Mouse (Mus musculus) gastrocnemius, postnatal 36 days (tissue): ENCODE measurements around the gene Smad3. TPM values are rescaled to one million over a fixed set of nuclear protein-coding genes. Genes with fewer than 3 reads are reported as not detected.

ENCODE experiments used
- DNase-seq, 2 experiments: peaks; one replicate each; pipeline ENCODE4 v3.0.0; 2022
- intact Hi-C: fragments of 180-260 bp; cut with DNase I; formaldehyde crosslinking; loops from one replicate; pipeline ENCODE4 v1.15.1; 2025
- total RNA-seq, 2 experiments: library from RNA; stranded (reverse); gene quantifications; 2 replicates each; pipeline ENCODE4 v1.2.3; 2021

The Smad3 gene
- total RNA-seq, 2 experiments from 2014 or later: 46.3 to 56.9 TPM

DNA sequence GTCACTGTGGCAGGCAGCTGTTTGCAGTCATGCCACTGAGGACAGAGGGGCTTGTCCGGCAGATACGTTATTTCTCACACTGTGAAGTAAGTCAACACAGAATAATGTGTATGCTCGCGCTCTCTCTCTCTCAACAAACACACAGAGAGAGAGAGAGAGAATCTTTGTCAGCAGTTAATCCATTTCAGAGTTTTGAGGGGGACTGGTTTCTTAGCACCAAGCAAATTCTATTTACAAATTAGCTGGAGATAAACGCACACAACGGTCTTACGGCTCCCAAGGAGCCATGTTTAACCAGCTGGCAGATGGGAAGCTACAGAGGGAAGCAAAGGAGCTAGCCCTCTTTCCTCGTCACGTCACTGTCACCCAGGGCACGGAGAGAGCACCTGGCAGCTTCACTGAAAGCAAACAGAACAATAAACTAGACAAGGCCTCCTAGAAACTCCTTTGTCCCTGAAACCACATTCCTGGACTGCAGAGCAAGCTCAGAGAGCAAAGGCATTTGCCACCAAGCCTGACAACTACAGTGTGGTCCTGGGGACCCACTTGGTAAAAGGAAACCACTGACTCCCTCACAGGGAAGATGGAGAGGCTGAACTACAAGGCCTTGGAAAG lies 7.3 kb downstream of the Smad3 start:
- no peak for DNase-seq
- intact Hi-C loops: no loop called here

DNA sequence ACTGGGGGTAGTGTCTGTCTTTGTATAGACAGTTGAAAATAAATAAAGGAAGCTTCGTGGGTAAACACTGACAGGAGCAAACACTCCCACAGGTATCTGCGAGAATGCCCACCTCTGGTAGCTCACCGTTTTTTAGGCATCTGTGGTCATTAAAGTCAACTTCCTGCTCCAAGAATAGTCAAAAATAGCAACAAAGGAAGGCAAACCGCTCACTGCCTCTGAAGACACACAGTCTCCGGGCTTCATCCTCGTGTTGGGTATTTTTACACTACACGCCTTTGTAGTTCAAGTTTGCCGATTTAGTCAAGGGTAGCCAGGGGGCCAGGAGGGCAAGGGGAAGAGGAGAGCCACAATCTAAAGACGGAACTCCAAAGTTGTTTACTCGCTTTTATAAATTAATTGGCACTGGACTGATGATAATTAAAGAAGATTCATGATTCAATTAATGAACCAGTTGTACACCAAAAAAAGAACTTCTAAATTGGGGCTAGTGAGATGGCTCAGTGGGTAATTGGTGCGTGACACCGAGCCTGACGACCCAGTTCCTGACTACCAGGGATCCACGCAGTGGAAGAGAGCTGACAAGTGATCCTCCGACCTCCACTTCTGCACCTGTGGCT lies 8.4 kb downstream of the Smad3 start:
- DNase-seq: no peak
- intact Hi-C loops: no loop called here

DNA sequence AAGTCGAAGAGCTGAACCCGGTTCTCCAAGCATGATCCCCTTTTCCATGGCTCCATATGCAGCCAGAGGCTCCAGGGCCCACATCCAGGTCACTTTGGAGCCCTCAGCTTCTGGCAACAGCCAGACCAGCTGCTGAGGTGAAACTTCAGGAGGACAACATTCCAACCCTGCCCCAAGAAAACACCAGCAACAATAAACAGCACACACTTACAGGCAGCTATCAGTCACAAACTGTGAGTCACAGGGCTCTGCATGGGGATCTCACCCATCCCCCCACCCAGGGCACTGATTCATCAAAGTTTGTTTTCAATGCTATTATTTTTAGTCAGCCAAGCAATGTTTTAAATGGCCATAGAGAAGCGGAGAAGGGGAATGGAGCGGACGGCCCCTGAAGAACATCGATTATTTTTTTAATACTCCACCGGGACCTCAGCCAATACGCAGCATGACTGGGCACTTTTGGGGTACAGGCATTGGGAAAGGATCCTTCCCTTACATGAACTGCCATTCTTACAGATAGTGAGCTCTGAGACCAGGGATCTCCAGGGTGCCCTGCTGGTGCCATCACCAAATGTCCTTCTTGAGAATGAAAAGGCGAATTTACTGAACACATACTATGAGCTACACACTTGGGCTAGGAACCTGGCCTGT lies 10.0 kb downstream of the Smad3 start:
- intact Hi-C loops: no loop called here
- DNase-seq: no peak

DNA sequence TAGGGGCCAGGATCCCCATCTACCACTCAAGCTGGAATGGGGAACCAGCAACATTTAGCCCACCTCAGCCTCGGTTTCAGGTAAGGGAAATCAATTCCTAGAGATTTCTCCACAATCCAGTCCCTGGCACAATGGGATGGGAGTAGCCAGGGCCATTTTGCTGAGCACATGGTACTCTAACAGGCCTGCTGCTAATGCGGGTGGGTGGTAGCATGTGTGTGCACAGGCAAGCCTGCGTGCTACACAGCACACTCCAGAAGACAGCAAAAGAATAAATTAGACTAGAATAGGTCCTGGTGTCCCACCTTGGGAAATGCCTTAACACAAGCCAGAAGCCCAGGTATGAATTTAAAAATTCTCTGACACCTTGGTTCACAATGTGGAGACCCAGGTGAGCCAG lies 10.8 kb downstream of the Smad3 start:
- intact Hi-C loops: no loop called here
- no peak for DNase-seq

DNA sequence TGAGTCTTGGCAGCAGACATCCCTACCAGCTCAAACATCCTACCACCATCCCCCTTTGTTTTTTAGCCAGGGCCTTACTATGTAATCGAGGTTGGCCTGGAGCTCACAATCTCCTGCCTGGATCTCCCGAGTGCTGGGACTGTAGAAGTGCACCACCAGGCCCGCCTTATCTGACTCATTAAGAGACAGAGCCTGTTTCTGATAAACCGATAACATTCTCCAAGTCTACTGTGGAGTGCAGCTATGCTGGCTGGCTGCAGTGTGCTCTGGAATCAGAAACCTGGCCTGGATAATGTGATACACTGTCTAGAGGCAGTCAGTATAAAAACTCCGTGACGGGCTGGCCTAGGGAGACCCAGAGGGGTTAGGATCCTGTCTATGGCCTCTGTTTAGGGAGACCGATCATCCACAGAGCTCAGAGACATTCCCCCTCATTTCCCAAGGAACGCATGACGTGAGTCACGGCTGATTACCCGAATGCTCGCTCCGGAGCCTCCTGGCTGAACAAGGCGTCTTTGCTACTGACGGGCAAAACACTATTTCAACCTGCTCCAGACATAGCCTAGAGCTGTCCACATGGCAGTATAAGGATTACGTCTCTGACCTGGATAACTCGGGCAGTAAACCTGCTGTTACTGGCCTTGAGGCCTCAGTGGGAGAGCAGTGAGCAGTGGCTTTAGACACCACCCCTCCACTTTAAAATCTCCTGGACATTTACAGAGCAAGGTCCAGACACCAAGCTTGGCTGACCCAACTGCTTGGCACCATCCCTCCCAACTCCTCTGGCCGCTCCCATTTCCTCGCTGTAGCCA lies 11.8 kb downstream of the Smad3 start:
- DNase-seq: no peak
- intact Hi-C loops: no loop called here

DNA sequence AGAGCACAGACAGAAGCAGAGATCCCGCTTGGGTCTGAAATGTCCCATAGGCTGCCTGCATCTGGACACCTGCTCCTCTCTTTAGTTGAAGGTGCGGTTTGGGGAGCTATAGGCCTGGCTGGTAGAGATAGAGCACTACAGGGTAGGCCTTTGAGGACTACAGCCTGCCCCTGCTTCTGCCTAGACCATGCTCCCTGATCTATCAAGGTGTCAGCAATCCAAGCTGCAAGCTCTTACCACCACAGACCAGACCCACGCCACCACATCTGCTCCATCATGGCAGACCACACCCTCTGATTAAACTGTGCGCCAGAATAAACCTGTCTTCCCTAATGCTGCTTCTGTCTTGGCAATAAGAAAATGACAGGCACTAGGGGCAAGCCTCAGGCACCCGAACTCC lies 13.2 kb downstream of the Smad3 start:
- intact Hi-C loops: no loop called here

DNA sequence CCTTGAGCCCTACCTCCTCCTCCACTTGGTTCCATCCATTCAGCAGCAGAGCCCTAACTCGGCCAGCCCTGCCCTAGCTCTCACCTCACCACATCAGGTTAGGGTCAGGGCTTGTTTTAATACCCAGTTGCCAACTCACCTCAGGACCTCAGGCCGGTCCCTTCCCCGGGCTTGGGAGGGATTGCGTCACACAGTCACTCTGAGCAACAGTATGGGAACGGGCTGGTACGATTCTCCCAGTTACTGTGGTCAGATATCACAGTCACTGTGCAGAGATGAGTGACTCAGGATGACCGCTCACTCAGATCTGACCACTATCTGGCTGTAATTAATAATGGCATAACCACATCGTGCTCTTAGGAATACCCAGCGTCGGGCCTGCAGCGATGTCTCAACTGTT lies 14.0 kb downstream of the Smad3 start:
- intact Hi-C loops: no loop called here
- no peak for DNase-seq

More for the DNA sequence above, 13.2 kb downstream of the Smad3 start:
- DNase-seq: no peak

DNA sequence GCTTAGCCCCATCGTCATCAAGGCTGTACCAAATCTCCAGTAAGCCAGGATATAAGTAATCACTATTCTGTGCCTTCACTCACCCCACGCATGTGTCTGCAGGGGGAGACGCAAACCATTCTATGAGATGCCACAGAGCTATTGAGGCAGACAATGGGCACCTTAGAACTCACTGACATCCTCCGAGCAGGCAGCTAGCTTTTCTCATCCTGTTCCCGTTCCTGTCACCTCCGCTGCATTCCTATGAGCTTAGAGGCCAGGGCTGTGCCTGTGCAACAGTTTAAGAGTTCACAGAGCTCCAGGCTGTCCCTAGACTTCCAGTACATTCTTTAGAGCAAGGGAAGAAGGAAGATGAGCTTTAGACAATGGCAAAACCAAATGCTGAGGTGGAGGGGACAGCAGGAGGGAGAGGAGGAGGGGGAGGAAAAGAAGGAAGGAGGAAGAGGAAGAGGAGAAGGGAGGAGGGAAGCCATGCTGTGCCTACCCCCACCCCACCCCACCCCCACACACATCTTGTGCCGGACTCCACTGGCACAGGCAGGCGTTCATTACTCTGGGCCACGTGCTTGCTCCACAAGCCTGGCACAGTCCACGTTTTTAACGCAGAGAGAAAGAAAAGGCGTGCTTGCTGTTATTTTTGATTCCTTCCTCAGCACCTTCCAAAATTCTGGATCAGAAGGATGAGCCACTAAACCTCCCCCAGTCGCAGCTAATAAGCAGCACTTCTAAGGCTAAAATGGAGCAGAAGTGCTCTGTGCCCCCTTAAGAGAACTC lies 14.7 kb downstream of the Smad3 start:
- intact Hi-C loops: no loop called here

DNA sequence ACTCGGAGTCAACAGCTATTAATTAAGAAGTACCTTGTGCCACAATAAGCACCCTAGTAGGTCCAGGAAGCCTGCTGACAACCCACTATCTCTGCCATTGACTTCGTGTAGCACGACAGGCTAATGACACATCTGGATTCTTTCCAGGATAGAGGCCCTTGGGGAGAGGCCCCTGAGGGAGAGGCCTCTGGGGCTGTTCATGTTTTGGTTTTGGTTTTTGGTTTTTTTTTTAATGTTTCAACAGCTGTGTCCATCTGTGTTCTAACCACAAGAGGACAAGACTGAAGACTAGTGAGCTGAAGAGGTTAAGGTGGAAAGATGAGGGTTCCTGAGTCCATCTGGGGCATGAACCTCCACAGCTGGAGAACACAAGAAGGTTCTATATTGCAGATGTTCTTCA lies 15.5 kb downstream of the Smad3 start:
- intact Hi-C loops: no loop called here
- no peak for DNase-seq

More for the DNA sequence above, 14.7 kb downstream of the Smad3 start:
- DNase-seq: no peak

DNA sequence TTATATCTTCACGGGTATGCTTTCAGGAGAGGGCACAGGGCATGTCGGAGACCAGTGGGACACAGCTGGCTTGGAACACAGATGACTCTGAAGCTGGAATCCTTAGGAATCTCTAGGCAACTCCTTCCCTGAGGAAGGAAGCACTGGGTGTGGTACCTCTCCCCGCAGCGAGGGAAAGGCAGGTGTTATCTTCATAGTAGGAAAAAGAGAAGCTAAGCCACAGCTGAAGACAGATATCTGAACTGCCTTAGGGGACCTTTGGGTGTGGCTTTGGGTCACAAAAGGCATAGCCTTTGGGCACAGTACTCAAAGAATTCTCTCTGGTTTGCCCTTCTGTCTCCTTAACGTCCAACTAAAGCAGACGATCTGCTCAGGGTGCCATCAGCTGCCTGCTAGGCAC lies 16.0 kb downstream of the Smad3 start:
- DNase-seq: no peak
- intact Hi-C loops: no loop called here

DNA sequence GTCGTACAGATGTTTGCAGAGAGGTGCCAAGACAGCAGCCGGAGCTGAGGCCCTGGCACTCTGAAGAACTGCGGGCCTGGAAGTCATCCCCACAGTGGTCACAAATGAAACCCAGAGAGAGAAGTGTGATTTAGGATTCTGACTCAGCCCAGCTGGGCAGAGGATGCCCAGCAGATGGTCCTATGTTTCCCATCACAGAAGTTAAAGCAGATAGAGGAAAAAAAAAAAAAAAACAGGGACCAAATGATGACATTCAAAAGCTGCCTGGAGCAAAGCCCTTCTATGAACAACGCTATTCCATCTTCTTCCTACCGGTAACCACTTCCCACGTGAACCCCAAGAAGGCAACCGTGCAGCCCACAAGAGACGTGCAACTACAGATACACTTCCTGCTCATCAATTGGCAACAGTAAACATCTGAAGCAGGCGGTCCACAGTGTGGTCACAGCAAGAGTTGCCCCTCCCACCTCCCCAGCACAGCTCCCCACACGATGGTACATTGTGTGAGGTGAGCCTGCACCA lies 17.4 kb downstream of the Smad3 start:
- intact Hi-C loops: no loop called here
- no peak for DNase-seq

DNA sequence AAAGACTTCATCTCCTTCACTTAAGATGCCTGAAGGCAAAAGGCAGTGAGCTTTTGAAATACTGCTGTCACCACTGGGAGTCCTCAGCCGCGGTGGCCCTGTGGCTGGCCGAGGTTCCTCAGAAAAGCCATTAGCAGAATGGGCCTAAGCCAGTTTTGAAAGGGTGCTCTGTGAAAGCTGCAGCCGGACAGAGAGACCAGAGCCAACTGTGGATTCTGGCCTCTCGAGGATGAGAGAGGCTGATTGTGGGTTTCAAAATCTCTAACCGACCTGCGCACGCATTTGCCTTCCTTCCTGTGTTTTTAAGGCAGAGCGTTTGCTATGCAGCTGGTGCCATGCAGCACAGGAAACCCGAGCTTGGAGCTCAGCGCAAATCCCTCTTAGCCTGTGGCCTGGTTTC lies 19.0 kb downstream of the Smad3 start:
- DNase-seq: no peak
- intact Hi-C loops: no loop called here

DNA sequence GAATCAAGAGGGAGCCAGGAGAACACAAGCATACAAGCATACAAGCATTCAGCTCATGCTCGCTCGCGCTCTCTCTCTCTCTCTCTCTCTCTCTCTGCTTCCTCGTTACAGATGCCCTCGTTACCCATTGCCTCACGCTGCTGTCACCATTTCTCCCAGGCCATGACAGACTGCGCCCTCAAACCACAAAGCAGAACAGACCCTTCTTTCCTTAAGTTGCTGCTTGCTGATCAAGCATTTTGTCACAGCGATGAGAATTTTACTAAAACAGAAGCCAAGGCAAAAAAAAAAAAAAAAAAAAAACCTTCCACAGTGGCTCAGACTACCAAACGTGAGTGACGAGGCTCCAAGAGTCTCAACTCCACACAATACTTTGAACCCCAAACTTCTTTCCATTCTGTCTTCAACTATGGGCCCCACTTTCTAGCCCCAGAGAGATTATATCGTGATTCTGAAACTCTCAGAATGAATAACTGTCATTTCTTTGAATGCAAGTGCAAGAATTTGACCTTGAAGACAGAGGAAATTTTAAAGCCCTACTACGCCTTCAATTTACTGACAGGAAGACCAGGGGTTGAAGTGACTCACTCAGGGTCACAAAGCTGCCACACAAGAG lies 19.6 kb downstream of the Smad3 start:
- intact Hi-C loops: no loop called here

DNA sequence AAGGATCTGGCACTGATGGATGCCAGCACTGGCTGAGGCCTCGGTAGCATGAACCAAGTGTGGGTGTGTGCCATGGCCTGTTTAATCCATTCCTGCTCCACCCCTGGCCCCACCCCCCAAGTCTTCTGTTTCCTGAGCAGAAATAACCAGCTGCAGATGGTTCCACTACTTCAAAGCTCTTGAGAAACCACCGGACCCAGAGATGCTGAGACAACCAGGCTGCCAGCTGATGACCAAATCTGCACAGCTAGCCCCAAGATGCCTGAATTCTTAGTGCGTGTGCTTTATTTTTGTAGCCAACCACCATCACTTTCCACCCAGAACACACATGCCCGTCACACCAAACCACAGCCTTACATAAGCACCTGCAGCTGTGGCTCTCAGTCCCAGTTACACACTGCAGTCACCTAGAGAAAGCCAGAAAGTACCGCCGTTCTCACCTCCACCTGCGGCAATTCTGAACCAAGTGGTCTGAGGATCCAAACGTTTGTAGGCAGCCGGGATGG lies 20.3 kb downstream of the Smad3 start:
- DNase-seq: peak; percentile 44 to 59
- intact Hi-C loops: no loop called here

More for the DNA sequence above, 19.6 kb downstream of the Smad3 start:
- DNase-seq: no peak

DNA sequence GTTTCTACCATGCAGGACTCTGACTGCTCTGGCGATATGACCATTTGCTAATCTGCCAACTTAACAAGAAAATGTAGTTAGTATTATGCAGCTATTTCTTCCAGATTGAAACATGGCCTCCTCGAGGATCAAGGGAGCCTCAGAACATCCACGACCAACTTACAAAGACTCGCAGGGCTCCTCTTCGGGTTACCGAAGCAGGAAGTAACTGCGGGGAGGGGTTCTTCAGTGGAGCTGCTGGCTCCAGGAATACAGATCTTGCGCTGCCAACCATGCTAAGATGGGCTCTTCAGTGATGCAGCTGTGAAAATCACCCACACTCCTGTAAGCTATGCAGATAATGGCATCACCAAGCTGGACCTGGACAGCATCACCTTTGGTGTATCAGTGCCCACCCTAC lies 23.5 kb downstream of the Smad3 start:
- no peak for DNase-seq
- intact Hi-C loops: no loop called here

DNA sequence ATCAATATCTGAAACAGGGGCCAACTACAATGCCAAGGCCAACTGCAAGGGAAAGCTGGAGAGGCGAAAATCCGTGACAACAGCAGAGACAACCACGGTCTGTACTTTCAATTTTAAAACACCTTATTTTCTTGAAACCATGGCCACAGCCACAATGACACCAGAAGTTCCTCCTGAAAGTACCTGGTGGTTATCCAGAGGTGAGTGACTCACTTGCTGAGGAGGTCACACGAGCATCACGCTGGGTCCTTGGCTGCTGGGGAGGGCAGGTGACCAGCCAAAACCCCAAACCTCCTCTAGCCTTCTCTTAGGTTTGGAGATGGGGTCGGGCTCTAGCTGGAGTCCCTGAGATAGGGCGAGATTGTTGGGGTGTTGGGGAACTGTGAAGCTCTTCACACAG lies 25.1 kb downstream of the Smad3 start:
- intact Hi-C loops: no loop called here
- no peak for DNase-seq

DNA sequence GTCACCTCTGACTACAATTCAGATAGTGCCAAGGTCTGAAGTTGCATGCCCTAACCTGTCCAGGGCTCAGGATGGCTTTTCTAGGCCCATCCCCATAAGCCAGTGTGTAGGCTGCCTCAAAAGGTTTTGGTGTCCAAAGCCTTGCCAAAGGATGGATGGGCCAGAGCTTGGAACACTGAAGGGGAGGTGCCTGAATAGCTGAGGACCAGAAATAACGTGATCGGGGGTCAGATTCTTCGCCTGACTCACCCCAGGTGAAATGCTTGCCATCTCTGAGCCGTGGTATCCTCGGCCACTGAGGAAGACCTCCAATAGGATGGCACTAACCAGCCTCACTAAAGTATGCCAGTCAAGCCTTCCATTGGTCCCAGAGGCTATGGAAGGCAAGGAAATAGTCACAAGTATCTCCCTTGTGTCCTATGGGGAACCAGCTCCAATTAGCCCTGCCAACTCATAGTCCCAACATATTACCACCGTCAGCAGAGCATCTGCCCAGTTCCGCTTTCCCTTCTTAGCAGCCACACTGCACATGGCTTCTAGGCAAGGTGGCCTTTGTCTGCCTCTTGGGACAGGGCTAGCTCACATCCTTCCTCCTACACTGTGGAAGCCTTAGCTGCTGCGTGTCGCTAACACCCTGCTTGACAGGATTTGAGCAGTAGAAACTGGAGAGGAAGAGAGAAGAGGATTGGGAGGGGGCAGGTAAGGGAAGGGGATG lies 26.5 kb downstream of the Smad3 start:
- intact Hi-C loops: no loop called here
- DNase-seq: no peak

DNA sequence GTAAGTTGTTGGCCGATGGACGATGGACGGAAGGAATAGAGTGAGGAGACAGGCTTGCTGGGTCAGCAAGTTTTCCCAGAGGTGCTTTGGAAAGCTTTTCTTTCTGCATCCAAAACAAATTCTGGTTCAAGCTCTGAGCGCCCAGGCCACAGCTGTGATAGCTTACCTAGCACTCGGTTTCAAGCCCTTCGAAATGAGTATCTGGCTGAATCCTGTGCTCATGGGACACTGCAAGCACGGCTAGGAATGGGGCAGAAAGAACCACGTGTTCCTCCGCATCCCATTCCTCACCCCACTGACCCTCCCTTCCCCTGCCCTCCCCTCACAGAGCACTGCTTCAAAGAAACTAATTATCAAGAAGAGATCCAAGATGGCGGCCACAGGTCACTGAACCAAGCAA lies 28.8 kb downstream of the Smad3 start:
- DNase-seq: no peak
- intact Hi-C loops: no loop called here

DNA sequence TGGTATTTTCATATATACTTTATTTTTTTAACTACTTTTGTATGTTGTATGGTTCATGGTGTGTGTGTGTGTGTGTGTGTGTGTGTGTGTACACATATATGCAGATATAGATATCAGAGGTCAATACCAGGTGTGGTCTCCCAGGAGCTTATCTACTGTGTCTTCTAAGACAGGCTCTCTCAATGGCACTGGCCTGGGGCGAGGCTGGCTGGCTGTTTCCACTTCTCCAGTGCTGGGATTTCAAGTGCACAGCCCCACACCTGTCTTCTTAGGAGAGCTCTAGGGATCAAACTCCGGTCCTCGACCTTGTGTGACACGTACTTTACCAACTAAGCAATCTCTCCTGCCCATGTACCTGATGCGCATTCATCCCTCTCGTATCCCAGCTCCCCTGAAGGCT lies 30.7 kb downstream of the Smad3 start:
- no peak for DNase-seq
- intact Hi-C loops: no loop called here
